Mouse (Mus musculus) intestine, postnatal 0 days (tissue): ENCODE data around the gene Fcgbp. TPM values are rescaled to one million over a fixed set of nuclear protein-coding genes. Genes with fewer than 3 reads are reported as not detected.
A peak's percentile ranks its signal among the peaks of the same experiment; 100 is the strongest.
"Not testable (repeated sequence)": the region's sequence is repeated elsewhere in the genome, so short reads cannot be mapped to it uniquely, and the experiment has no call there.

Experiments
- ATAC-seq: fragments of 200-750 bp; cut with Nextera tagmentation; 2 replicates; pipeline ENCODE4 v1.8.0; 2017; ENCODE audit warnings: mild to moderate bottlenecking, moderate TSS enrichment, moderate library complexity
- H3K27ac ChIP-seq: fragments of 300-500 bp; sonication (generic); 2 replicates; pipeline ENCODE4 v1.5.1; 2014; ENCODE audit warnings: mild to moderate bottlenecking, low read depth, low read length, moderate library complexity
- H3K27me3 ChIP-seq: fragments of 300-500 bp; sonication (generic); replicated peaks from 2 replicates; pipeline ENCODE4 v1.6.1; 2014; ENCODE audit warnings: low read length, mixed read lengths; ENCODE audit not compliant: control insufficient read depth, insufficient read depth
- H3K36me3 ChIP-seq: fragments of 300-500 bp; sonication (generic); 2 replicates; pipeline ENCODE4 v1.6.1; 2014; ENCODE audit warnings: mild to moderate bottlenecking, moderate library complexity; ENCODE audit not compliant: control insufficient read depth, insufficient read depth
- H3K4me1 ChIP-seq: fragments of 300-500 bp; sonication (generic); replicated peaks from 2 replicates; pipeline ENCODE4 v1.6.1; 2014; ENCODE audit warnings: antibody characterized with exemption, low read length, mixed read lengths; ENCODE audit not compliant: control insufficient read depth, insufficient read depth
- H3K4me2 ChIP-seq: fragments of 300-500 bp; sonication (generic); replicated peaks from 2 replicates; pipeline ENCODE4 v1.6.1; 2014; ENCODE audit warnings: low read depth, mild to moderate bottlenecking, moderate library complexity
- H3K4me3 ChIP-seq: fragments of 300-500 bp; sonication (generic); 2 replicates; pipeline ENCODE4 v1.5.1; 2014; ENCODE audit warnings: low read depth, low read length
- H3K9ac ChIP-seq: fragments of 300-500 bp; sonication (generic); 2 replicates; pipeline ENCODE4 v1.6.1; 2014; ENCODE audit warnings: mild to moderate bottlenecking, low read depth, low read length
- H3K9me3 ChIP-seq: fragments of 300-500 bp; sonication (generic); 2 replicates; pipeline ENCODE4 v1.6.1; 2016; ENCODE audit warnings: mixed run types; ENCODE audit not compliant: control insufficient read depth
- CTCF ChIP-seq: sonication (generic); IDR thresholded peaks from 2 replicates; pipeline ENCODE4 v1.5.1; 2016; ENCODE audit warnings: low read depth, mild to moderate bottlenecking, control low read depth, antibody characterized with exemption, moderate library complexity
- WGBS: fragments of 180-500 bp; shearing (Covaris S2); extraction: QIAGEN DNeasy Blood & Tissue Kit; methylation state at CpG from one replicate; pipeline ENCODE4 v1.1.7; 2014; 5-methylcytosine and 5-hydroxymethylcytosine counted together
- polyA plus RNA-seq: library from polyadenylated mRNA; unstranded; fragments of >200 nt; fragmentation: Nextera tagmentation; extraction: Ambion mirVana; gene quantifications from 2 replicates; pipeline ENCODE4 v1.2.1, GENCODE M21; 2015

Gene Fcgbp
- polyA plus RNA-seq, 1 experiment from 2014 or later = 444 TPM

- no peak within 1 kb of the TSS for H3K27ac ChIP-seq
- no peak for ATAC-seq
- WGBS = 81% methylated on average over 5 of the region's 5 CpGs
- H3K4me1 ChIP-seq = no peaks in the 10 kb centered on the region
- no peaks in the 10 kb centered on the region for H3K27me3 ChIP-seq
- no peak within 1 kb of the TSS for H3K9ac ChIP-seq
- H3K9me3 ChIP-seq = no peaks in the 10 kb centered on the region
- no peak for TF ChIP-seq CTCF
- H3K4me3 ChIP-seq = no peak within 1 kb of the TSS
- H3K4me2 ChIP-seq = no peak within 1 kb of the TSS
- no peaks in the 10 kb centered on the region for H3K36me3 ChIP-seq
Observed at GRCm38 (mm10) chr7:28129166-28129565, 58.1 kb downstream of the Fcgbp start, which contains the start of gene 9530053A07Rik. Gene 9530053A07Rik (plus strand): TSS chr7:28129466.

- 56% methylated on average over 5 of the region's 5 CpGs for WGBS
- no peaks in the 10 kb centered on the region for H3K4me1 ChIP-seq
- H3K27ac ChIP-seq = no peak overlapping the region
- no peak overlapping the region for H3K4me3 ChIP-seq
- no peaks in the 10 kb centered on the region for H3K27me3 ChIP-seq
- H3K36me3 ChIP-seq = no peaks in the 10 kb centered on the region
- TF ChIP-seq CTCF = peak; percentile 79
- no peak for ATAC-seq
- H3K4me2 ChIP-seq = no peak overlapping the region
- H3K9ac ChIP-seq = no peak overlapping the region
- H3K9me3 ChIP-seq = no peaks in the 10 kb centered on the region
Observed at GRCm38 (mm10) chr7:28137613-28138012, 66.6 kb downstream of the Fcgbp start.

- no peak overlapping the region for H3K4me3 ChIP-seq
- WGBS = 11% methylated on average over 3 of the region's 3 CpGs
- 0 out of 2 replicates have a peak, but pooled peaks have one; percentile 27 for ATAC-seq
Observed at GRCm38 (mm10) chr7:28148263-28148662, 77.2 kb downstream of the Fcgbp start.

GRCm38 (mm10) chr7:28149841-28150240 is 78.8 kb downstream of the Fcgbp start:
- no peak overlapping the region for H3K27ac ChIP-seq
- no peak for ATAC-seq
- no peaks in the 10 kb centered on the region for H3K4me1 ChIP-seq
- H3K4me3 ChIP-seq = no peak overlapping the region
- WGBS = 73% methylated on average over 1 of the region's 1 CpGs
- no peak overlapping the region for H3K4me2 ChIP-seq
- no peaks in the 10 kb centered on the region for H3K9me3 ChIP-seq
- H3K9ac ChIP-seq = no peak overlapping the region
- no peaks in the 10 kb centered on the region for H3K27me3 ChIP-seq
- TF ChIP-seq CTCF = no peak
- no peaks in the 10 kb centered on the region for H3K36me3 ChIP-seq

More at GRCm38 (mm10) chr7:28148263-28148662, 77.2 kb downstream of the Fcgbp start:
- Histone ChIP-seq H3K9me3 (no peaks in the 10 kb centered on the region), H3K27me3 (no peaks in the 10 kb centered on the region), H3K4me1 (no peaks in the 10 kb centered on the region), H3K4me2 (no peak overlapping the region), H3K27ac (no peak overlapping the region), H3K9ac (no peak overlapping the region), H3K36me3 (no peaks in the 10 kb centered on the region)
- TF ChIP-seq CTCF = peak; percentile 90

- H3K4me1 ChIP-seq = no peaks in the 10 kb centered on the region
- H3K27ac ChIP-seq = no peak overlapping the region
- ATAC-seq = no peak
- no peaks in the 10 kb centered on the region for H3K27me3 ChIP-seq
- WGBS = 19% methylated on average over 13 of the region's 13 CpGs
- H3K4me3 ChIP-seq = no peak overlapping the region
- peak; percentile 84 for TF ChIP-seq CTCF
- H3K9me3 ChIP-seq = no peaks in the 10 kb centered on the region
- H3K36me3 ChIP-seq = no peaks in the 10 kb centered on the region
- H3K4me2 ChIP-seq = no peak overlapping the region
- H3K9ac ChIP-seq = no peak overlapping the region
Observed at GRCm38 (mm10) chr7:28151584-28152221, 80.7 kb downstream of the Fcgbp start.

GRCm38 (mm10) chr7:28153595-28153994 is 82.6 kb downstream of the Fcgbp start:
- not testable (repeated sequence) for H3K27me3 ChIP-seq, H3K9ac ChIP-seq, H3K4me3 ChIP-seq, H3K4me2 ChIP-seq, H3K36me3 ChIP-seq, H3K9me3 ChIP-seq, H3K4me1 ChIP-seq, H3K27ac ChIP-seq, ATAC-seq
- 37% methylated on average over 5 of the region's 5 CpGs for WGBS

- no peaks in the 10 kb centered on the region; the same call in 1 of the 2 replicates for H3K4me1 ChIP-seq
- no peak overlapping the region for H3K4me2 ChIP-seq
- ATAC-seq = no peak
- no peaks in the 10 kb centered on the region for H3K9me3 ChIP-seq
- H3K27ac ChIP-seq = no peak overlapping the region
- H3K9ac ChIP-seq = no peak overlapping the region
- no peak overlapping the region for H3K4me3 ChIP-seq
- H3K36me3 ChIP-seq = no peaks in the 10 kb centered on the region
- 46% methylated on average over 6 of the region's 6 CpGs for WGBS
- no peaks in the 10 kb centered on the region for H3K27me3 ChIP-seq
- no peak for TF ChIP-seq CTCF
Observed at GRCm38 (mm10) chr7:28159292-28159691, 88.3 kb downstream of the Fcgbp start.
